Mouse (Mus musculus): Measurements from ENCODE around the gene Zfp128. TPM values are rescaled to one million over a fixed set of nuclear protein-coding genes. Genes with fewer than 3 reads are reported as not detected.
"Not testable (repeated sequence)": the region's sequence is repeated elsewhere in the genome, so short reads cannot be mapped to it uniquely, and the experiment has no call there.

Zfp128 gene
- 6.4 and 7.3 TPM in 2 replicates for polyA plus RNA-seq (2015; fragmentation: Nextera tagmentation; extraction: Ambion mirVana)

DNA sequence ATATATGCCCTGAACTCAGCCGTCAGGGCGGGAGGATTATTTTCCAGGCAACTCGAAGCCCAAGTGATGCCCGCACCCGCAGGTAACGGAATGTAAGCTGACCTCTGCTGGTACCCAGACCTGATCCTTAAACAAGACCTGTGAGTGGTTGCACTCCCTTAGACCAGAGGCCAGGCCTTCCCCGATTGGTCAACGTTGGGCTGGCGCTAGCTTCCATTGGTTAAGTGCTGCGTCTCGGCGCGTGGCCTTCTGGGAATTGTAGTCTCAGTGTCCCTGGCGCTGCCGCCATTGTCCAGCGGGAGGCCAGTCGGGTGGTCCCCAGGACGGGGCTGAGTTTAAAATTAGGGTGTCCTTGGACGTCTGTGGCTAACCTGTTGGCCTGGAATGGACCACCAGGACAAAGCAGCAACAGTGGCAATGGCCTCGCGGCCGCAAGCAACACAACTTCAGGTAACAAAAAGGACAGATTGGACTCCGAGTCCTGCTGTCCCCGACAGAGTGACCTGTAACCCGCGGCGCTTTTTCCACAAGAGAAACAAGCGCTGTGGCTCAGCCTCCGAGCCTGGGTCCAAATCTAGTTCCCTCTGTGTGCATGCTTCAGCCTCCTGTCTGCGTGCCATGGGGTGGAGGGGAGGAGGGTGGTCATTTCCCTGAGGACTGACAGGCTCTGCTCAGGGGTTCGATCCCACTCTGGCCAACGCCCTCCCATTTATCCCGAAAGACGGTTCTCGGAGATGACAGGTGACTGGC lies at the start of gene Zfp128:
Zfp128 (plus strand) TSS at position 267 of the 750 bp plus-strand sequence.
- H3K9me3 ChIP-seq, result no peaks in the 10 kb centered on the region
- peaks cover 12% of the 10 kb centered on the region for H3K4me1 ChIP-seq
- peak; percentile 100 for ATAC-seq (ENCODE audit: low FRiP score, low read depth)
- no peak within 1 kb of the TSS for H3K27ac ChIP-seq
- H3K4me2 ChIP-seq (replicated peaks), result peak within 1 kb of the TSS; percentile 87
- H3K27me3 ChIP-seq, result no peaks in the 10 kb centered on the region
- H3K9ac ChIP-seq, result peak within 1 kb of the TSS; percentile 87
- H3K36me3 ChIP-seq, result peaks cover 19% of the 10 kb centered on the region
- 1% methylated on average over 35 of the region's 35 CpGs for WGBS
- peak within 1 kb of the TSS; percentile 76 for H3K4me3 ChIP-seq

GRCm38 (mm10) chr7:12834162-12835120 lies 46.5 kb upstream of the Zfp128 start, which contains the start of gene Zfp110:
Gene Zfp110, plus strand, starts transcription at chr7:12834761.
- WGBS, result 3% methylated on average over 47 of the region's 47 CpGs
- Histone ChIP-seq H3K27me3 (no peaks in the 10 kb centered on the region), H3K4me3 (peak within 1 kb of the TSS; percentile 62), H3K36me3 (peaks cover 34% of the 10 kb centered on the region), H3K9ac (peak within 1 kb of the TSS; percentile 74), H3K27ac (peak within 1 kb of the TSS; percentile 52; the same call in 1 of the 2 replicates), H3K9me3 (peaks cover 35% of the 10 kb centered on the region), H3K4me1 (no peaks in the 10 kb centered on the region), H3K4me2 (replicated peaks) (peak within 1 kb of the TSS; percentile 63)
- peak; percentile 97 for ATAC-seq (ENCODE audit: low FRiP score, low read depth)

DNA sequence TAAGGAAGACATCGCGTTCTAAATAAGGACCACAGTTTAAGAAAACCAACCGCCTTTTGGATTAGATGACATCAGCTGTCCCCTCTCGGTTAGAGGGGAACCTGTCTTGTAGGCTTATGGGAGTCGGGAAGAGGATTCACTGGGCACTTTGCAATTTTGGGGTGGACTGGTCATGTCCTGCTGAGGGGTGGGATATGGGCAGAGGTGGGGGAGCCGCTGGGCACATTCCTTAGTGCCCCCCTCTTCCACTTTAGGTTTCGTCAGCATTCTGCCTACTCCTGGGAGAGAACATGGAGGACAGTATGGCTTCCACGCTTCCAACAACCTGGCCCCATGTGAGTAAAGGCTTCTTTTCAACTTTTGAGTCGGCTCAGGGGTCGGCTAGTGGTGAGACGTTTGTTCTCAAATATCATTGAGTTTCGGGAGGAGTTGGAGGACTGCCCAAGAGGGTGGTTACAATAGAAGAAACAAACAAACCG lies 45.7 kb upstream of the Zfp128 start:
- WGBS, result 40% methylated on average over 13 of the region's 13 CpGs
- Histone ChIP-seq H3K4me3 (peak overlapping the region; percentile 62), H3K9ac (peak overlapping the region; percentile 74), H3K4me1 (no peaks in the 10 kb centered on the region), H3K36me3 (peaks cover 41% of the 10 kb centered on the region), H3K27ac (peak overlapping the region; percentile 52; the same call in 1 of the 2 replicates), H3K9me3 (peaks cover 41% of the 10 kb centered on the region), H3K4me2 (replicated peaks) (peak overlapping the region; percentile 63), H3K27me3 (no peaks in the 10 kb centered on the region)
- ATAC-seq (ENCODE audit: low FRiP score, low read depth), result peak; percentile 58; the same call in 1 of the 2 replicates

GRCm38 (mm10) chr7:12835779-12836178 lies 45.2 kb upstream of the Zfp128 start:
- Histone ChIP-seq H3K9me3 (peaks cover 43% of the 10 kb centered on the region), H3K36me3 (peaks cover 46% of the 10 kb centered on the region), H3K9ac (no peak overlapping the region), H3K4me1 (no peaks in the 10 kb centered on the region), H3K4me2 (replicated peaks) (peak overlapping the region; percentile 63), H3K27ac (no peak overlapping the region), H3K27me3 (no peaks in the 10 kb centered on the region), H3K4me3 (peak overlapping the region; percentile 62)
- 95% methylated on average over 4 of the region's 4 CpGs for WGBS
- no peak for ATAC-seq (ENCODE audit: low FRiP score, low read depth)

DNA sequence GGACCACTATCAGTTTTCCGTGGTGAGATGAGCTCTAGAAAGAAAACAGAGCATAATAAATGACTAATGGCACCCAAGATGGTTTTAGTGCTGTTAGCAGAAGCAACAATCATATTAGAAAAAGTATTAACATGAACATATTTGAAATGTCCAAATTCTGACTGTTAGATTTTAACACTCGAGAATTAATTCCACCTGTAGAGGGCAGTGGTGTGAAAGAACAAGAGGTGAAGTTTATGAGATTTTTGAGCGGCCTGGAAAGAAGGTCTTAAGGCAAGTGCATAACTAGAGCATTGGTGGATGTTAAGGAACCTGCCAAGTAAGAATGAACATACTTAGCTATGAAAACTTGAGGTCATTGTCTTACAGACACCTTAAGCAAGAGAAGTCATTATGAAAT lies 6.7 kb upstream of the Zfp128 start:
- Histone ChIP-seq H3K9ac (no peak overlapping the region), H3K36me3 (no peaks in the 10 kb centered on the region), H3K9me3 (peaks cover 4% of the 10 kb centered on the region), H3K27me3 (no peaks in the 10 kb centered on the region), H3K27ac (no peak overlapping the region), H3K4me2 (replicated peaks) (no peak overlapping the region), H3K4me1 (no peaks in the 10 kb centered on the region), H3K4me3 (no peak overlapping the region)
- ATAC-seq (ENCODE audit: low FRiP score, low read depth), result no peak
- 21% methylated on average over 3 of the region's 3 CpGs for WGBS

DNA sequence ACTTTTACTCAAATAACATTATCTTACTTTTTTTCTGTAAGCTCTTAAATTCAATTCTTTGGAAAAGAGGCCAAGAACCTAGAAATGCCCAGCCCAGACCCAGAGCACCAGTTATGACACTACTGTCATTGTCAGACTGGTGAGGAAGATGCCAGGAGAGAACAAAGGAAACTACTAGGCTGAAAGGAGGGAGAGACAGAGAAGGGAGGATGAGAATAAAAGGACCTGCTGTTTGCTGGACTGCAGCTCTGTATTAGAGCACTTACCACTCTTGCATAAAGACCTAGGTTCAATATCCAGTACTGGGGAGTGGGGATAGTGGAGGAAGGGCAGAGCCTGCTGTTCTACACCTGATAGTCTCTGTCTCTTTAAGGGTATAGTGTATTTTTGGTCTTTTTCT lies 941 bp upstream of the Zfp128 start:
- Histone ChIP-seq H3K4me1 (peaks cover 12% of the 10 kb centered on the region), H3K9me3 (no peaks in the 10 kb centered on the region), H3K9ac (no peak overlapping the region), H3K36me3 (peaks cover 9% of the 10 kb centered on the region), H3K27ac (no peak overlapping the region), H3K27me3 (no peaks in the 10 kb centered on the region), H3K4me3 (no peak overlapping the region), H3K4me2 (replicated peaks) (no peak overlapping the region)
- ATAC-seq (ENCODE audit: low FRiP score, low read depth), result no peak

DNA sequence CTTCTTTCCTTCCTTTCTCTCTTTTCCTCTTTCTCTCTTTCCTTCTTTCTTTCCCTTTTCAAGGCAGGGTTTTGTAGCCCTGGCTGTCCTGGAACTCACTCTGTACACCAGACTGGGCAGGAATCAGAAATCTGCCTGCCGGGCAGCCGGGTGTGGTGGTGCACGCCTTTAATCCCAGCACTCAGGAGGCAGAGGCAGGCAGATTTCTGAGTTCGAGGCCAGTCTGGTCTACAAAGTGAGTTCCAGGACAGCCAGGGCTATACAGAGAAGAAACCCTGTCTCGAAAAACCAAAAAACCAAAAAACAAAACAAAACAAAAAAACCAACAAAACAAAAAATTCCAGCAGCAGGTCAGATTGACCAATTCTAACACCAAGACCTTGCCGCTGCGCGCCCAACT lies 480 bp upstream of the Zfp128 start:
- H3K27me3 ChIP-seq, H3K27ac ChIP-seq, H3K9me3 ChIP-seq: not testable (repeated sequence)
- H3K4me3 ChIP-seq, result peak overlapping the region; percentile 76
- peaks cover 12% of the 10 kb centered on the region for H3K4me1 ChIP-seq
- H3K9ac ChIP-seq, result peak overlapping the region; percentile 87; the same call in 1 of the 2 replicates
- WGBS, result 41% methylated on average over 8 of the region's 8 CpGs
- peak overlapping the region; percentile 87 for H3K4me2 ChIP-seq (replicated peaks)
- ATAC-seq (ENCODE audit: low FRiP score, low read depth), result peak; percentile 25; the same call in 1 of the 2 replicates
- H3K36me3 ChIP-seq, result peaks cover 13% of the 10 kb centered on the region

- ATAC-seq (ENCODE audit: low FRiP score, low read depth), result no peak
- H3K9me3 ChIP-seq, result no peaks in the 10 kb centered on the region
- H3K4me3 ChIP-seq, result no peak overlapping the region
- H3K9ac ChIP-seq, result no peak overlapping the region
- peaks cover 9% of the 10 kb centered on the region for H3K4me1 ChIP-seq
- no peak overlapping the region for H3K4me2 ChIP-seq (replicated peaks)
- no peaks in the 10 kb centered on the region for H3K27me3 ChIP-seq
- H3K36me3 ChIP-seq, result peaks cover 72% of the 10 kb centered on the region
- 90% methylated on average over 12 of the region's 12 CpGs for WGBS
- no peak overlapping the region for H3K27ac ChIP-seq
Observed at GRCm38 (mm10) chr7:12886563-12887266, 5.7 kb downstream of the Zfp128 start.

DNA sequence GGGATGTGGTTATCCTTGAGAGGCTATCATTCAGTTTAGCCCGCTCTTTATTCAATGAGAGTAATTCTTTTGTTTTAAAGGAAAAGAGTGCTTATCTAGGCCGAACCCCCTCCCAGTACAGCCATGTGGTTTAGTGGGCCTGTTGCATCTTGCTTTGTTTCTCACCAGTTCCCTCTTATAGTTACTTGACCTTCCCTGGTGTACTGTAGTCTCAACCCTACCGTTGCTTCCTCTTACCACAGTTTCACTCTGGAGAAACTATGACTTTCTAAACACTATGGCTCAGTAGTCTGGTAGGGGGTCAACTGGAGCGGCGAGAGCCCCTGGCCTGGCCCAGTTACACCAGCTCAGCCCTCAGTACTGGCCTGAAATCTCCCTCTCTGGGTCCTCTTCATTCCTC lies 6.6 kb downstream of the Zfp128 start:
- Histone ChIP-seq H3K27me3 (no peaks in the 10 kb centered on the region), H3K9ac (no peak overlapping the region), H3K4me2 (replicated peaks) (no peak overlapping the region), H3K36me3 (peaks cover 78% of the 10 kb centered on the region), H3K9me3 (no peaks in the 10 kb centered on the region), H3K4me1 (peaks cover under 1% of the 10 kb centered on the region; the same call in 1 of the 2 replicates), H3K4me3 (no peak overlapping the region), H3K27ac (no peak overlapping the region)
- no peak for ATAC-seq (ENCODE audit: low FRiP score, low read depth)
- WGBS, result 94% methylated on average over 5 of the region's 5 CpGs

- Histone ChIP-seq H3K4me2 (replicated peaks) (no peak overlapping the region), H3K27ac (no peak overlapping the region), H3K4me1 (no peaks in the 10 kb centered on the region), H3K36me3 (peaks cover 63% of the 10 kb centered on the region), H3K9ac (no peak overlapping the region), H3K4me3 (no peak overlapping the region), H3K27me3 (no peaks in the 10 kb centered on the region), H3K9me3 (no peaks in the 10 kb centered on the region)
- 93% methylated on average over 14 of the region's 14 CpGs for WGBS
- ATAC-seq (ENCODE audit: low FRiP score, low read depth), result no peak
Observed at GRCm38 (mm10) chr7:12890928-12891327, 10.0 kb downstream of the Zfp128 start.

DNA sequence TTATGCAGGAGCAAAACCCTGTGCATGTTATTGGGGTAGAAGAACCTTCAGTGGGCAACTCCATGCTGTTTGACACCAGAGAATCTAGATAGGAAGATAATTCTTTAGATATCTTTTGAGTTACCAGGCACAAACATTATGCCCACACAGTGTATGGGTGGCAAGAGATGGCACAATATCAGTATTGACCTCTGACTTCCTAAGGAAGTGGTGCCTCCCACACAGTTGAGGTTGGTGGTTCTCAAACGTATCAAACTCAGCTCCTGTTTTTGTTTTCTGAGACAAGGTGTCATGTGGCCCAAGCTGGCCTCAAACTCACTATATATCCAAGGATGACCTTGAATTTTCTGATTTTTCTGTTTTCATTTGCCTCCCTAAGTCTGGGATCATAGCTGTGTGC lies 10.4 kb downstream of the Zfp128 start:
- WGBS, result 77% methylated on average over 1 of the region's 1 CpGs
- Histone ChIP-seq H3K9ac (no peak overlapping the region), H3K27me3 (no peaks in the 10 kb centered on the region), H3K9me3 (no peaks in the 10 kb centered on the region), H3K27ac (no peak overlapping the region), H3K4me3 (no peak overlapping the region), H3K4me2 (replicated peaks) (no peak overlapping the region), H3K4me1 (no peaks in the 10 kb centered on the region), H3K36me3 (peaks cover 59% of the 10 kb centered on the region)
- no peak for ATAC-seq (ENCODE audit: low FRiP score, low read depth)

All from limb, embryonic 13.5 days (tissue).